Mouse (Mus musculus): ENCODE data around the gene Ptprt.

Ptprt gene

GRCm38 (mm10) chr2:162591388-162591787 is 69.6 kb downstream of the Ptprt start:
- DNase-seq (ENCODE audit: low spot score in 2 of 2), result peak in 1 of 2 experiments; percentile 37

- DNase-seq (ENCODE audit: low spot score in 2 of 2), result no peak
Measured at GRCm38 (mm10) chr2:162581651-162582050, 79.3 kb downstream of the Ptprt start.

- no peak for DNase-seq (ENCODE audit: low spot score in 2 of 2)
Measured at GRCm38 (mm10) chr2:162577819-162578218, 83.1 kb downstream of the Ptprt start.

- DNase-seq (ENCODE audit: low spot score in 2 of 2), result no peak
Measured at GRCm38 (mm10) chr2:162572851-162573250, 88.1 kb downstream of the Ptprt start.

DNA sequence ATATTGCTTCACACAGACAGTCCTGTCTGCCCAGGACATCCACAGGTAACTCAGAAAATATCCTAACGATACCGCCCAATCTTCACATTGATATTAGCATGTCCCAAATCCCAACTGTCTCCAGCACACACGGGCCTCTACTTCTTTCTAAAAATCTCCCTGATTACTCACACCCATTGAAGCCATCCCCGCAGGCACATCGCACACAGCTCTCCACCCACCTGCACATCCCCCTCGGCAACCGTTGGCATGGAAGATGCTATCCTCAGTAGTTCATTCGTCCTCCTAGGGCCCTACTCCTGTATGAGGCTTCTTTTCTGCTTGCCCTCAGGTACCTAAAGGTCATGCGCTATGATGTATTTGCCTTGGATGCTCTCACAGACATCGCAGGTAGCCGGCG is 89.9 kb downstream of the Ptprt start:
- no peak for DNase-seq (ENCODE audit: low spot score in 2 of 2)

GRCm38 (mm10) chr2:162568308-162569100 is 92.4 kb downstream of the Ptprt start:
- DNase-seq (ENCODE audit: low spot score in 2 of 2), result peak; percentile 41 to 55

DNA sequence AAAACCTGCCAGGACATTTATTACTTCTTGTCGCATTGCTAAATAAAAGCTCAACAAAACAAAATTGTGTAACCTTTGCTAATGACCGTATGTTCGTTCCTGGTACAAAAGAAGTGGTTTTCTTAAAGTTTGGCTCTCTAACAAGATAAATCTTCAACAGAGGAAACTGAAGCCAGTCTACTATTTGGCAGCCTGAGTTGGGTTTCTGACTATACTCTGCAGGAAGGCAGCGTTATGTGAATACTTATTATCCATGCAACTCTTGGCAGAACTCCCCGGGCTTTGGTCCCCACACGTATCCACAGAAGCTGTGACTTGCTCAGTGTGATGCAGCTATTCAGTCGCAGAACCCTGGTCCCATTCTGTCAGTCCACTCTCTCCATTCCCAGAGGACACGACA is 112.6 kb downstream of the Ptprt start:
- DNase-seq (ENCODE audit: low spot score in 2 of 2), result peak; percentile 52 to 65

GRCm38 (mm10) chr2:162531638-162532037 is 129.3 kb downstream of the Ptprt start:
- DNase-seq (ENCODE audit: low spot score in 2 of 2), result peak in 1 of 2 experiments; percentile 32

DNA sequence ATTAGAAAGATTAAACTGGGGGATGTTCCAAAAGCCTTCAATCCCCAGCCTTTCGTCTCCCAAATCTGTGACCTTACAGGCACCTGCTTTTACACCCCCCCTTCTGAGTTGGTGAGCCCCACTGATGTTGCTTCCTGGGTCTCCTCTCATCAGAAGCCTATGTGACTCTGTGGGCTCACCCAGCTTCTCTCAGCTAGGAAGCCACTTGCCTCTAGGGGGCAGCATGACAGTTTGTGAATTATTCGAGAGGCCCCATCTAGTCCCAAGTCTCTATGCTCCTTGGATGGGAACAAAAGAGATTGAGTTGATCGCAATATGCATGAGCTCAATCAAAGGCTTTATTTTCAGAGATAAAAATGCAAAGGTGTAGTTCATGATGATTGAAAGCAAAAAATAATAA is 132.0 kb downstream of the Ptprt start:
- peak in 1 of 2 experiments; percentile 35 for DNase-seq (ENCODE audit: low spot score in 2 of 2)

DNA sequence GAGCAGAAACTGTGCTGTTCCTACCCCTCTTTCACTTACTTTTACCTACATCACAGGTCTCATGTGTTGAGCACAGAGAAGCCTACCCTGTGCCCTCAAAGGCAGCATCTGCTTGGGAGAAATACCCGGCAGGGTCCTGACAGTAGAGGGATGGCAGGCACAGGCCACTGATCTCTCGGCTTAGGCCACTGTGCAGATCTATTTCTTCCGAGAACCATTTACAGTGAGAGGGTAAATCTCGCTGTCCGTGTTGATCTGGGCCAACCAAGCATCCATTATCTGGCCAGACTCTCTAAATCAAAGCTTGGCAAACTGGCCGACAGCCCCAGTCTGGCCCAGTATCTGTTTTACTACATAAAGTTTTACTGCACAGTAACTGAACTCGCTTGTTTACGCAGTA is 145.0 kb downstream of the Ptprt start:
- DNase-seq (ENCODE audit: low spot score in 2 of 2), result no peak

DNA sequence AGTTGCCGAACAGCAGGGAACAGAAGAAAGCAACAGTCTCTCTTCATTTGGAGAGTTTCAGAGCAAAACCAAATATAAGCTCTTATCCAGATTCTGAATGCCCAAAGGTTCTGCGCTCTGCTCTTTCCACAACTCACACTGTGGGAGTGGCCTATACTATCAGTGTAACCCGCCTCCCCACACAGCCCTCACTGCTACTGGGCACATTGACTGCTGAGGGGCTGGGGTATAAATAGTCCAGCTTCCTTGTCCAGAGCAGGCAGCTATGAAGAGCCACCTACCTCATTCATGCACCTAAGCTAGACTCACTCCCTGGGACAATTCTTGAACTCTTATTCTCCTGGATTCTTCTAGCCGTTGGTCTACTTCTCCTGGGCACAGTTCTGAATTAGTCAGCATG is 147.9 kb downstream of the Ptprt start:
- DNase-seq (ENCODE audit: low spot score in 2 of 2), result no peak

- DNase-seq (ENCODE audit: low spot score in 2 of 2), result no peak
Measured at GRCm38 (mm10) chr2:162512094-162512493, 148.9 kb downstream of the Ptprt start.

DNA sequence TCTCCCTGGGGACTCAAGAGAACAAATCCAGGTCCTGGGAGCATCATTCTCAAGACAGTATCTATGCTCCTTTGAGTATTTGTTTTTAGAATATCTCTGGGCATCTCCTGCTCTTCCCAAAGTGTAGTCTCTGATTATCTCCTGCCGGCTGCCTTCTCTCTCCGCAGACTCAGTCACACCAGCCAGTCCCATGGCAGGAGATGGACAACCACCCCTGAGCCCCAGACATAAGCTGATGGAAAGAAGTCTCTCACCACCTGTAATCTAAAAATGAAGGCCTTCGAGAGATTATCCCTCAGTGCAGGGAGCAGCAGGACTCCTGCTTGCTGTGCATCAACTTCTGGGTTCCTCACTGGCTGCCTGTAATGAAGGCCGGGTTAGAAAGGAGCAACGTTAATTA is 151.9 kb downstream of the Ptprt start:
- DNase-seq (ENCODE audit: low spot score in 2 of 2), result no peak

GRCm38 (mm10) chr2:162507664-162508063 is 153.3 kb downstream of the Ptprt start:
- DNase-seq (ENCODE audit: low spot score in 2 of 2), result no peak

DNA sequence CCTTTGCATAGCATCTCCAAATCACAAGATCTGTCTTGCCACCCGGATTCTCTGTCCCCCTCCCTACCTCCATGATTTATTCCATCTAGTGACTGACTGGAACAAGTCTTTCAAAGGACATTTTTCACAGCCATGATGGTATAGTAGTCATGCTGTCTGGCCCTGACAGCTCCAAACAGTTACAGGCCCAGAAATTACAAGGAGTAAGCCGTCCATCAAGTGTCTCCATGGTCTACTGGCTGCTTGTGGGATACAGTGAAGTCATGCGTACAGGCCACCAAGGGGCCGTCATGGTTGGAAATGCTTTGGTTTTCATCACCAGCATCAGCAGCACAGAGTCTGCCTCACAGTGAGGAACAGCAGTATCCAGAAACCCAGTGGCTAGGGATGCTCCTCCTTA is 156.1 kb downstream of the Ptprt start:
- no peak for DNase-seq (ENCODE audit: low spot score in 2 of 2)

- no peak for DNase-seq (ENCODE audit: low spot score in 2 of 2)
Measured at GRCm38 (mm10) chr2:162499501-162499915, 161.4 kb downstream of the Ptprt start.

- DNase-seq (ENCODE audit: low spot score in 2 of 2), result no peak
Measured at GRCm38 (mm10) chr2:162498191-162498590, 162.8 kb downstream of the Ptprt start.

DNA sequence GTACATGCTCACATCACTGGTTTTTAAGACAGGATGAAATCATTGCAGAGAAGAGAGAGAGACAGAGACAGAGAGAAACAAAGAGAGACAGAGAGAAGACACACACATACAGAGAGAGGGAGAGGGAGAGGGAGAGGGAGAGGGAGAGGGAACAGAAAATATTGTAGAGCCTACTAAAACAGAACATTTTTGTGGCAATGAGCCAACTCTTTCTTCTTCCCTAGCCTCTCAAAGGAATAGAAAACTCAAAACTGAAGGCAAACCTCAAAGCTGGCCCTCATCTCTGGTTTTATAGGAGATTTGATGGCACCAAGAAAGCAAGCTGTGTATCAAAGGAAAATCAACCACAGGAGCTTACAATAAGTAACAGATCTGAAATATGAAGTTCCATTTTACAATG is 176.9 kb downstream of the Ptprt start:
- no peak for DNase-seq (ENCODE audit: low spot score in 2 of 2)

DNA sequence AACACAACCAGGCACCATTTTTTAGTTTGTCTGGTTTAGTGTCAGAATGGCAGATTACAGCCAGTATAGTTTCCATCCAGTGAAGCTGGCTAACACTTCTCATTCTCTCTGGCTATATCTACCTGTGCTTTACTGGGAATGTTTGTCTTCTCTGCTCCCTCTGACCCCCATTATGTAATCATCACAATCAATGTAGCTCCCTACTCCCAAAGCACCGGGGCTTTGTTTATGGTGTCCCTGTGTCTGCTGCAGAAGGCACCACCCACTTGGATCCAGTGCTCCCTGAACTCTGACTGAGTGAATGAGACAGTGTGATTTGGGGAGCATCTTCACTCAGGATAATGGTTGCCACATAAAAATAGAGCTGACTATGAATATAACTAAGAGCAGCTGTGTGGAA is 217.8 kb downstream of the Ptprt start:
- no peak for DNase-seq (ENCODE audit: low spot score in 2 of 2)

DNA sequence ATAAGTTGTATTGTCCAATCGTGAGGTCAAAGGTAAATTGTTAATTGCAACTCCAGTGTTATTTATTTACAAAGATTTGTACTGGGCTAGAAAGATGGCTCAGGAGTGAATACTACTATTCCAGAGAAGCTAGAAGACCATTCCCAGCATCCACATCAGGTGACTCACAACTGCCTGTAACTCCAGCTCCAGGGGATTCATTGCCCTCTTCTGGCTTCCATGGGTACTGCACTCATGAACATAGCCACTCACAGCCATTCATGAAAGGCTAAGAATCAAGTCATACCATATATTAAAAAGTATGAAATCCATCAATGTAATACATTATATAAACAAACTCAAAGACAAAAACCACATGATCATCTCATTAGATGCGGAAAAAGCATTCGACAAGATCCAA is 224.3 kb downstream of the Ptprt start:
- no peak for DNase-seq (ENCODE audit: low spot score in 2 of 2)

- DNase-seq (ENCODE audit: low spot score in 2 of 2), result no peak
Measured at GRCm38 (mm10) chr2:162430171-162430570, 230.8 kb downstream of the Ptprt start.

GRCm38 (mm10) chr2:162426114-162426513 is 234.8 kb downstream of the Ptprt start:
- DNase-seq (ENCODE audit: low spot score in 2 of 2), result no peak

GRCm38 (mm10) chr2:162418181-162418580 is 242.8 kb downstream of the Ptprt start:
- no peak for DNase-seq (ENCODE audit: low spot score in 2 of 2)

Data from right cerebral cortex, postnatal 10 days (tissue).